Mouse (Mus musculus): ENCODE measurements around the gene Gm5771. TPM values are rescaled to one million over a fixed set of nuclear protein-coding genes. Genes with fewer than 3 reads are reported as not detected.
"Not testable (repeated sequence)": the region's sequence is repeated elsewhere in the genome, so short reads cannot be mapped to it uniquely, and the experiment has no call there.

The Gm5771 gene
- not detected in 2 replicates for polyA plus RNA-seq (2016; fragmentation: Nextera tagmentation; extraction: Ambion mirVana)

GRCm38 (mm10) chr6:41392056-41392455 is at the start of gene Gm5771:
TSS of gene Gm5771 (plus strand) at chr6:41392356.
- H3K36me3 ChIP-seq (replicated peaks); H3K4me1 ChIP-seq; H3K4me3 ChIP-seq; DNase-seq (ENCODE audit: extremely low spot score, low spot score); H3K27ac ChIP-seq; H3K27me3 ChIP-seq (ENCODE audit: poor library complexity, severe bottlenecking); H3K9me3 ChIP-seq: not testable (repeated sequence)

GRCm38 (mm10) chr6:41353932-41354331 is 38.2 kb upstream of the Gm5771 start, which contains the start of gene Try10:
TSS of gene Try10 (plus strand) at chr6:41354105.
- Histone ChIP-seq H3K27me3 (ENCODE audit: poor library complexity, severe bottlenecking) (no peaks in the 10 kb centered on the region), H3K4me3 (no peak within 1 kb of the TSS), H3K4me1 (no peaks in the 10 kb centered on the region), H3K27ac (no peak within 1 kb of the TSS), H3K9me3 (no peaks in the 10 kb centered on the region), H3K36me3 (replicated peaks) (no peaks in the 10 kb centered on the region)
- DNase-seq (ENCODE audit: extremely low spot score, low spot score): no peak
- WGBS: 70% methylated on average over 2 of the region's 2 CpGs

GRCm38 (mm10) chr6:41373772-41374171 is 18.4 kb upstream of the Gm5771 start:
- not testable (repeated sequence) for DNase-seq (ENCODE audit: extremely low spot score, low spot score); H3K9me3 ChIP-seq; H3K27ac ChIP-seq; H3K4me1 ChIP-seq; H3K27me3 ChIP-seq (ENCODE audit: poor library complexity, severe bottlenecking); H3K4me3 ChIP-seq; H3K36me3 ChIP-seq (replicated peaks)
- WGBS: 80% methylated on average over 1 of the region's 2 CpGs

GRCm38 (mm10) chr6:41377578-41377977 is 14.6 kb upstream of the Gm5771 start, which contains the start of gene Prss3:
TSS of gene Prss3 (minus strand) at chr6:41377678.
- H3K4me1 ChIP-seq; H3K36me3 ChIP-seq (replicated peaks); H3K27me3 ChIP-seq (ENCODE audit: poor library complexity, severe bottlenecking); H3K9me3 ChIP-seq; DNase-seq (ENCODE audit: extremely low spot score, low spot score); H3K4me3 ChIP-seq; H3K27ac ChIP-seq: not testable (repeated sequence)

GRCm38 (mm10) chr6:41386781-41387180 is 5.4 kb upstream of the Gm5771 start:
- Histone ChIP-seq H3K27ac (no peak overlapping the region), H3K9me3 (no peaks in the 10 kb centered on the region), H3K4me1 (no peaks in the 10 kb centered on the region), H3K36me3 (replicated peaks) (no peaks in the 10 kb centered on the region), H3K27me3 (ENCODE audit: poor library complexity, severe bottlenecking) (no peaks in the 10 kb centered on the region), H3K4me3 (no peak overlapping the region)
- no peak for DNase-seq (ENCODE audit: extremely low spot score, low spot score)
- 86% methylated on average over 2 of the region's 2 CpGs for WGBS

- WGBS: 82% methylated on average over 1 of the region's 1 CpGs
- not testable (repeated sequence) for H3K9me3 ChIP-seq; H3K36me3 ChIP-seq (replicated peaks); H3K27me3 ChIP-seq (ENCODE audit: poor library complexity, severe bottlenecking); H3K27ac ChIP-seq; H3K4me1 ChIP-seq; H3K4me3 ChIP-seq; DNase-seq (ENCODE audit: extremely low spot score, low spot score)
These were observed 516 bp upstream of the Gm5771 start for GRCm38 (mm10) chr6:41391640-41392039.

- not testable (repeated sequence) for H3K27me3 ChIP-seq (ENCODE audit: poor library complexity, severe bottlenecking); H3K9me3 ChIP-seq; H3K4me3 ChIP-seq; H3K27ac ChIP-seq; H3K36me3 ChIP-seq (replicated peaks); DNase-seq (ENCODE audit: extremely low spot score, low spot score); H3K4me1 ChIP-seq
- WGBS: 100% methylated on average over 2 of the region's 2 CpGs
These were observed 50.1 kb downstream of the Gm5771 start for GRCm38 (mm10) chr6:41442261-41442660.

GRCm38 (mm10) chr6:41446045-41446444 is 53.9 kb downstream of the Gm5771 start, which contains the start of gene Gm10334:
TSS of gene Gm10334 (minus strand) at chr6:41446145.
- H3K4me1 ChIP-seq: not testable (repeated sequence)

More at GRCm38 (mm10) chr6:41446045-41446444, 53.9 kb downstream of the Gm5771 start, which contains the start of gene Gm10334:
- not testable (repeated sequence) for H3K36me3 ChIP-seq (replicated peaks); DNase-seq (ENCODE audit: extremely low spot score, low spot score); H3K27ac ChIP-seq; H3K27me3 ChIP-seq (ENCODE audit: poor library complexity, severe bottlenecking); H3K9me3 ChIP-seq; H3K4me3 ChIP-seq

Other genes starting within 250 kb of the Gm5771 start
- gene Try4, start 90.1 kb upstream of the Gm5771 start, polyA plus RNA-seq (2016; fragmentation: Nextera tagmentation; extraction: Ambion mirVana): not detected in 2 replicates
- gene Try5, start 75.5 kb upstream of the Gm5771 start, polyA plus RNA-seq (2016; fragmentation: Nextera tagmentation; extraction: Ambion mirVana): not detected in 2 replicates
- not detected in 2 replicates for gene Try10, start 38.3 kb upstream of the Gm5771 start, polyA plus RNA-seq (2016; fragmentation: Nextera tagmentation; extraction: Ambion mirVana)
- not detected in 2 replicates for gene Prss3, start 14.7 kb upstream of the Gm5771 start, polyA plus RNA-seq (2016; fragmentation: Nextera tagmentation; extraction: Ambion mirVana)
- gene Gm10334, start 53.8 kb downstream of the Gm5771 start, polyA plus RNA-seq (2016; fragmentation: Nextera tagmentation; extraction: Ambion mirVana): not detected in 2 replicates
- gene Prss1, start 66.6 kb downstream of the Gm5771 start, polyA plus RNA-seq (2016; fragmentation: Nextera tagmentation; extraction: Ambion mirVana): not detected in 2 replicates
- gene Prss2, start 129.4 kb downstream of the Gm5771 start, polyA plus RNA-seq (2016; fragmentation: Nextera tagmentation; extraction: Ambion mirVana): not detected in 2 replicates
- 14.6 and 16.6 TPM in 2 replicates for gene Ephb6, start 213.1 kb downstream of the Gm5771 start, polyA plus RNA-seq (2016; fragmentation: Nextera tagmentation; extraction: Ambion mirVana)
- 0.16 and 0.25 TPM in 2 replicates for gene Trpv6, start 244.0 kb downstream of the Gm5771 start, polyA plus RNA-seq (2016; fragmentation: Nextera tagmentation; extraction: Ambion mirVana)

Data from forebrain, embryonic 10.5 days (tissue).